Comparison of ENCODE assay signal across 8 mouse cellular contexts in the genomic region with DNA sequence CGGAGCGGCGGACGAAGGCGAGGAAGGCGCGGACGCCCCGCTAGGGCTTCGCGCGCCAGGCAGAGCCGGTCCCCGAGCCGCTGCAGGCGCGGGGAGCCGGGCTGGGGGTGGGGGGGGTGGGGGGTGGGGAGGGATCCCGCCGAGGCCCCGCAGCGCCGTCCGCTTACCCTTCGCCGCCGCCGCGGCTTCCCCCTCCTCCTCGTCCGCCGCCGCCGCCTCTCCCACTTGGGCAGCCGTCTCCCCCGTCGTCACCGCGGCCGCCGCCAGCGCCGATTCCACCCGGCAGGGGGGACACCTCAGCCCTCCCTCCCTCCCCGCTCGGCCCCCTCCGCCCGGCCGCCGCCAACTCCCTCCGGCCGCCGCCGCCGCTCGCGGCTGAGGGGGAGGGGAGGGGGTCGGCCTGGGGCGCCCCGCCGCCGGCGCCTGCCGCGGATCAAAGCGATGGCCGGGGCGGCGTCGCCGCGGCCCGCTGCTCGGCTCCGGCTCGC. TPM values are rescaled to one million over a fixed set of nuclear protein-coding genes. Genes with fewer than 3 reads are reported as not detected.
DNase-seq lines count a peak whose midpoint lies in the region; ATAC-seq and TF ChIP-seq lines count a peak whose summit lies in the region.

No protein-coding gene starts in this region.

- H3K9me3 ChIP-seq in heart, embryonic 12.5 days (replicated peaks) = no peaks in the 10 kb centered on the region
- H3K9me3 ChIP-seq in lung, postnatal 0 days (ENCODE audit: low read length) = no peaks in the 10 kb centered on the region

- TF ChIP-seq POLR2A in cortical plate, adult 2 months (IDR thresholded peaks at IDR 0.05; ENCODE audit: extremely low read depth, insufficient read depth, low read length) = no peak

- H3K9ac ChIP-seq in heart, embryonic 12.5 days = peak overlapping the region; percentile 100
- peak overlapping the region; percentile 90 for H3K9ac ChIP-seq in lung, postnatal 0 days (replicated peaks; ENCODE audit: low read depth)

- H3K4me2 ChIP-seq in heart, embryonic 12.5 days = peak overlapping the region; percentile 78
- H3K4me2 ChIP-seq in lung, postnatal 0 days (replicated peaks; ENCODE audit: low read depth, low read length) = peak overlapping the region; percentile 58

- peaks cover 8% of the 10 kb centered on the region for H3K4me1 ChIP-seq in cortical plate, adult 2 months (ENCODE audit: control insufficient read depth, insufficient read depth, low read length)
- H3K4me1 ChIP-seq in heart, embryonic 12.5 days (replicated peaks) = peaks cover 38% of the 10 kb centered on the region
- H3K4me1 ChIP-seq in lung, postnatal 0 days (ENCODE audit: insufficient read depth, low read depth, low read length) = peaks cover 9% of the 10 kb centered on the region; the same call in 1 of the 2 replicates

- no peaks in the 10 kb centered on the region for H3K27me3 ChIP-seq in heart, embryonic 12.5 days (replicated peaks)
- H3K27me3 ChIP-seq in lung, postnatal 0 days (replicated peaks; ENCODE audit: insufficient read depth, low read length) = no peaks in the 10 kb centered on the region

- DNase-seq in A20 (ENCODE audit: low read depth, low spot score) (peak; percentile 47), MN1 (ENCODE audit: low spot score) (peak; percentile 59)
- DNase-seq in layer of hippocampus, adult 2 months (ENCODE audit: low spot score in 2 of 2) = peak; percentile 5 to 37
- DNase-seq in lung, postnatal 0 days (ENCODE audit: low spot score) = peak; percentile 55
- DNase-seq in right cerebral cortex, postnatal 14 days = peak; percentile 66

- H3K4me3 ChIP-seq in cortical plate, adult 2 months (ENCODE audit: insufficient read depth, low read length) = peak overlapping the region; percentile 87
- H3K4me3 ChIP-seq in heart, embryonic 12.5 days = peak overlapping the region; percentile 100
- peak overlapping the region; percentile 63 for H3K4me3 ChIP-seq in layer of hippocampus, adult 2 months
- peak overlapping the region; percentile 90 for H3K4me3 ChIP-seq in lung, postnatal 0 days (ENCODE audit: low read depth, low read length)

- TF ChIP-seq CTCF in cortical plate, adult 2 months (IDR thresholded peaks at IDR 0.05; ENCODE audit: extremely low read depth, insufficient read depth, low read length) = no peak
- no peak for TF ChIP-seq CTCF in layer of hippocampus, adult 2 months (conservative IDR thresholded peaks at IDR 0.05)
- no peak for TF ChIP-seq CTCF in lung, postnatal 0 days (IDR thresholded peaks at IDR 0.05)

- TF ChIP-seq EP300 in lung, postnatal 0 days (IDR thresholded peaks at IDR 0.05) = no peak

- 0% methylated on average over 21 of the region's 76 CpGs for WGBS in heart, embryonic 12.5 days
- 0% methylated on average over 7 of the region's 76 CpGs for WGBS in lung, postnatal 0 days

- ATAC-seq in heart, embryonic 12.5 days (ENCODE audit: insufficient number of reproducible peaks, low FRiP score) = peak; percentile 73
- ATAC-seq in lung, postnatal 0 days = peak; percentile 56
- no peak for ATAC-seq in activated CD4-positive, CD25-positive, alpha-beta regulatory T cell, adult 4 months

- H3K27ac ChIP-seq in cortical plate, adult 2 months (ENCODE audit: insufficient read depth, low read length) = no peak overlapping the region
- peak overlapping the region; percentile 100 for H3K27ac ChIP-seq in heart, embryonic 12.5 days (ENCODE audit: poor library complexity, severe bottlenecking)
- peak overlapping the region; percentile 98 for H3K27ac ChIP-seq in layer of hippocampus, adult 2 months
- peak overlapping the region; percentile 98 for H3K27ac ChIP-seq in lung, postnatal 0 days (ENCODE audit: low read length)

- peaks cover 3% of the 10 kb centered on the region; the same call in 1 of the 2 replicates for H3K36me3 ChIP-seq in heart, embryonic 12.5 days
- no peaks in the 10 kb centered on the region for H3K36me3 ChIP-seq in lung, postnatal 0 days (ENCODE audit: insufficient read depth, low read length)

RNA-seq across cellular contexts. Expression of a gene that starts 0.4 kb away (rescaled TPM):
- polyA plus RNA-seq in cortical plate, adult 2 months (2012; rRNA removed) = 36.1 and 36.8 TPM in 2 replicates
- polyA plus RNA-seq in heart, embryonic 12.5 days (2016; fragmentation: Nextera tagmentation; extraction: Ambion mirVana) = 24.0 and 25.4 TPM in 2 replicates
- total RNA-seq in layer of hippocampus, adult 2 months (2021) = 10 to 100 TPM; 57.3 to 58.0 TPM
- 16.8 and 18.7 TPM in 2 replicates for polyA plus RNA-seq in lung, postnatal 0 days (2015; fragmentation: Nextera tagmentation; extraction: Ambion mirVana)
- 10 to 100 TPM; 31.7 to 38.9 TPM for polyA plus RNA-seq in activated CD4-positive, CD25-positive, alpha-beta regulatory T cell, adult 4 months (2017; shearing (Covaris generic))
